Mouse (Mus musculus) heart, adult 2 months (tissue): ENCODE data around the gene Lgmn. TPM values are rescaled to one million over a fixed set of nuclear protein-coding genes. Genes with fewer than 3 reads are reported as not detected.

Experiments
- DNase-seq, 2 experiments: peaks; one replicate each; pipeline ENCODE4 v3.0.0; 2021
- H3K27ac ChIP-seq: fragments of 200-600 bp; 2 replicates; pipeline ENCODE4 v1.8.1; 2022
- H3K27me3 ChIP-seq: fragments of 200-500 bp; 2 replicates; pipeline ENCODE4 v1.6.1; 2012; ENCODE audit warnings: mild to moderate bottlenecking, low read length, inconsistent platforms, mixed read lengths; ENCODE audit not compliant: control insufficient read depth, insufficient read depth
- H3K36me3 ChIP-seq: fragments of 200-500 bp; 2 replicates; pipeline ENCODE4 v1.6.1; 2012; ENCODE audit warnings: low read length, inconsistent platforms; ENCODE audit not compliant: control insufficient read depth, insufficient read depth
- H3K4me1 ChIP-seq: fragments of 200-500 bp; 2 replicates; pipeline ENCODE4 v1.6.1; 2011; ENCODE audit warnings: low read length; ENCODE audit not compliant: control insufficient read depth, insufficient read depth
- H3K4me3 ChIP-seq: fragments of 200-600 bp; 2 replicates; pipeline ENCODE4 v1.8.1; 2022
- H3K79me2 ChIP-seq: fragments of 200-500 bp; replicated peaks from 2 replicates; pipeline ENCODE4 v1.6.1; 2012; ENCODE audit warnings: mild to moderate bottlenecking, inconsistent platforms, low read length, moderate library complexity, mixed read lengths; ENCODE audit not compliant: control insufficient read depth, insufficient read depth
- H3K9ac ChIP-seq: fragments of 200-500 bp; 2 replicates; pipeline ENCODE4 v1.6.1; 2012; ENCODE audit warnings: low read depth, mild to moderate bottlenecking, control low read depth, inconsistent platforms, low read length, mixed read lengths
- CTCF ChIP-seq: fragments of 200-600 bp; IDR thresholded peaks from 2 replicates; pipeline ENCODE4 v1.8.1; 2022; ENCODE audit warnings: antibody characterized with exemption, mild to moderate bottlenecking, moderate library complexity
- EP300 ChIP-seq: fragments of 200-500 bp; IDR thresholded peaks from 2 replicates; pipeline ENCODE4 v1.6.1; 2011; ENCODE audit warnings: low read depth, low read length, control low read depth; ENCODE audit not compliant: insufficient read depth
- POLR2A ChIP-seq: fragments of 200-500 bp; IDR thresholded peaks from 2 replicates; pipeline ENCODE4 v1.6.1; 2011; ENCODE audit warnings: mild to moderate bottlenecking, low read depth, low read length, control low read depth; ENCODE audit not compliant: insufficient read depth
- WGBS: fragments of 180-500 bp; shearing (Covaris S2); methylation state at CpG from one replicate; pipeline ENCODE4 v1.1.7; 2018; 5-methylcytosine and 5-hydroxymethylcytosine counted together
- intact Hi-C: fragments of 180-260 bp; cut with DNase I; formaldehyde crosslinking; loops from one replicate; pipeline ENCODE4 v1.15.1; 2025
- polyA plus RNA-seq: library from polyadenylated mRNA; depleted of rRNA; stranded (reverse); fragments of >200 nt; gene quantifications from 2 replicates; pipeline ENCODE4 v1.2.3, GENCODE M21; 2012
- total RNA-seq, 2 experiments: library from RNA; stranded (reverse); gene quantifications; 2 replicates each; pipeline ENCODE4 v1.2.3; 2021

Lgmn gene
- total and polyA plus RNA-seq, 3 experiments = 59.9 to 78.2 (median 63.5) TPM

- TF ChIP-seq EP300 (no peak), POLR2A (no peak), CTCF (no peak)
- DNase-seq = peak in 1 of 2 experiments; percentile 39
These were observed 11.7 kb upstream of the Lgmn start for GRCm38 (mm10) chr12:102451126-102451851.

GRCm38 (mm10) chr12:102450437-102450836 lies 10.8 kb upstream of the Lgmn start:
- H3K79me2 ChIP-seq = no peaks in the 10 kb centered on the region
- no peak for TF ChIP-seq EP300
- TF ChIP-seq POLR2A = no peak
- TF ChIP-seq CTCF = no peak
- H3K4me3 ChIP-seq = no peak overlapping the region
- H3K4me1 ChIP-seq = peaks cover 8% of the 10 kb centered on the region
- H3K27me3 ChIP-seq = no peaks in the 10 kb centered on the region
- H3K27ac ChIP-seq = peak overlapping the region; percentile 62
- DNase-seq = peak in 1 of 2 experiments; percentile 44
- intact Hi-C loops = loop anchor here (5.0 kb wide), 1 partner anchor 33 kb away; no protein-coding TSS in a partner anchor
- H3K9ac ChIP-seq = no peak overlapping the region
- WGBS = 25% methylated on average over 10 of the region's 10 CpGs
- H3K36me3 ChIP-seq = no peaks in the 10 kb centered on the region

More at GRCm38 (mm10) chr12:102451126-102451851, 11.7 kb upstream of the Lgmn start:
- intact Hi-C loops = loop anchor here (5.0 kb wide), 1 partner anchor 34 kb away; no protein-coding TSS in a partner anchor
- H3K27me3 ChIP-seq = no peaks in the 10 kb centered on the region
- WGBS = 40% methylated on average over 8 of the region's 8 CpGs
- no peak overlapping the region for H3K4me3 ChIP-seq
- H3K4me1 ChIP-seq = peaks cover 8% of the 10 kb centered on the region
- no peaks in the 10 kb centered on the region for H3K36me3 ChIP-seq
- peak overlapping the region; percentile 62 for H3K27ac ChIP-seq
- H3K79me2 ChIP-seq = no peaks in the 10 kb centered on the region
- H3K9ac ChIP-seq = no peak overlapping the region

- DNase-seq = peak in 1 of 2 experiments; percentile 55
- WGBS = 49% methylated on average over 4 of the region's 4 CpGs
- Histone ChIP-seq H3K9ac (no peak overlapping the region), H3K27me3 (no peaks in the 10 kb centered on the region), H3K27ac (no peak overlapping the region), H3K4me1 (peaks cover 4% of the 10 kb centered on the region), H3K4me3 (no peak overlapping the region), H3K79me2 (no peaks in the 10 kb centered on the region), H3K36me3 (no peaks in the 10 kb centered on the region)
- 0 out of 2 replicates have a peak, but pooled peaks have one; percentile 19 for TF ChIP-seq EP300
- TF ChIP-seq CTCF = no peak
- intact Hi-C loops = no loop called here
These were observed 5.8 kb upstream of the Lgmn start for GRCm38 (mm10) chr12:102445436-102445835.

GRCm38 (mm10) chr12:102443676-102444075 lies 4.1 kb upstream of the Lgmn start:
- intact Hi-C loops = no loop called here
- DNase-seq = no peak
- no peak overlapping the region for H3K27ac ChIP-seq
- H3K79me2 ChIP-seq = no peaks in the 10 kb centered on the region
- TF ChIP-seq CTCF = no peak
- no peak for TF ChIP-seq POLR2A
- TF ChIP-seq EP300 = no peak
- H3K4me3 ChIP-seq = no peak overlapping the region
- H3K36me3 ChIP-seq = no peaks in the 10 kb centered on the region
- H3K27me3 ChIP-seq = no peaks in the 10 kb centered on the region
- H3K9ac ChIP-seq = no peak overlapping the region
- H3K4me1 ChIP-seq = peaks cover 2% of the 10 kb centered on the region
- 65% methylated on average over 5 of the region's 5 CpGs for WGBS

GRCm38 (mm10) chr12:102442639-102443038 lies 3.0 kb upstream of the Lgmn start:
- no peak for DNase-seq
- 80% methylated on average over 15 of the region's 15 CpGs for WGBS
- intact Hi-C loops = no loop called here
- no peak overlapping the region for H3K4me3 ChIP-seq
- no peaks in the 10 kb centered on the region for H3K36me3 ChIP-seq
- no peaks in the 10 kb centered on the region for H3K27me3 ChIP-seq
- H3K79me2 ChIP-seq = no peaks in the 10 kb centered on the region
- TF ChIP-seq POLR2A = no peak
- no peak for TF ChIP-seq CTCF
- TF ChIP-seq EP300 = no peak
- peaks cover 3% of the 10 kb centered on the region for H3K4me1 ChIP-seq
- H3K27ac ChIP-seq = no peak overlapping the region
- no peak overlapping the region for H3K9ac ChIP-seq

GRCm38 (mm10) chr12:102441141-102441540 lies 1.5 kb upstream of the Lgmn start:
- no peak overlapping the region for H3K27ac ChIP-seq
- no peak for DNase-seq
- 90% methylated on average over 6 of the region's 6 CpGs for WGBS
- peaks cover 3% of the 10 kb centered on the region for H3K4me1 ChIP-seq
- no peak overlapping the region for H3K9ac ChIP-seq
- H3K4me3 ChIP-seq = no peak overlapping the region
- TF ChIP-seq POLR2A = no peak
- TF ChIP-seq CTCF = no peak
- no peak for TF ChIP-seq EP300
- H3K79me2 ChIP-seq = no peaks in the 10 kb centered on the region
- peaks cover 2% of the 10 kb centered on the region; the same call in 1 of the 2 replicates for H3K36me3 ChIP-seq
- intact Hi-C loops = no loop called here
- no peaks in the 10 kb centered on the region for H3K27me3 ChIP-seq
